Mouse (Mus musculus) kidney, embryonic 15.5 days (tissue): ENCODE measurements around the gene Zswim3. TPM values are rescaled to one million over a fixed set of nuclear protein-coding genes. Genes with fewer than 3 reads are reported as not detected.
A peak's percentile ranks its signal among the peaks of the same experiment; 100 is the strongest.

Experiments
- ATAC-seq: fragments of 200-750 bp; cut with Nextera tagmentation; replicated peaks from 2 replicates; pipeline ENCODE4 v1.8.0; 2017; ENCODE audit warnings: moderate TSS enrichment; ENCODE audit not compliant: low FRiP score
- H3K27ac ChIP-seq: fragments of 300-500 bp; sonication (generic); 2 replicates; pipeline ENCODE4 v1.5.1; 2015; ENCODE audit warnings: mild to moderate bottlenecking, inconsistent platforms
- H3K27me3 ChIP-seq: fragments of 300-500 bp; sonication (generic); 2 replicates; pipeline ENCODE4 v1.6.1; 2015; ENCODE audit warnings: inconsistent platforms
- H3K36me3 ChIP-seq: fragments of 300-500 bp; sonication (generic); 2 replicates; pipeline ENCODE4 v1.6.1; 2015; ENCODE audit warnings: inconsistent platforms
- H3K4me1 ChIP-seq: fragments of 300-500 bp; sonication (generic); 2 replicates; pipeline ENCODE4 v1.6.1; 2015; ENCODE audit warnings: inconsistent platforms
- H3K4me2 ChIP-seq: fragments of 300-500 bp; sonication (generic); 2 replicates; pipeline ENCODE4 v1.6.1; 2015; ENCODE audit warnings: moderate library complexity, mild to moderate bottlenecking, inconsistent platforms
- H3K4me3 ChIP-seq: fragments of 300-500 bp; sonication (generic); replicated peaks from 2 replicates; pipeline ENCODE4 v1.5.1; 2015; ENCODE audit warnings: mild to moderate bottlenecking, inconsistent platforms
- H3K9ac ChIP-seq: fragments of 300-500 bp; sonication (generic); 2 replicates; pipeline ENCODE4 v1.6.1; 2015; ENCODE audit warnings: mild to moderate bottlenecking, inconsistent platforms
- H3K9me3 ChIP-seq: fragments of 300-500 bp; sonication (generic); replicated peaks from 2 replicates; pipeline ENCODE4 v1.6.1; 2016; ENCODE audit warnings: inconsistent platforms
- WGBS: fragments of 180-500 bp; shearing (Covaris S2); methylation state at CpG from one replicate; pipeline ENCODE4 v1.1.7; 2015; ENCODE audit warnings: mixed read lengths; 5-methylcytosine and 5-hydroxymethylcytosine counted together
- polyA plus RNA-seq: library from polyadenylated mRNA; unstranded; fragments of >200 nt; fragmentation: Nextera tagmentation; extraction: Ambion mirVana; gene quantifications from 2 replicates; pipeline ENCODE4 v1.2.1, GENCODE M21; 2015

Zswim3 gene
- polyA plus RNA-seq, 1 experiment from 2014 or later, result 9.2 TPM

- WGBS, result 74% methylated on average over 8 of the region's 8 CpGs
- Histone ChIP-seq H3K4me1 (peaks cover 34% of the 10 kb centered on the region), H3K9ac (peak overlapping the region; percentile 80), H3K36me3 (peaks cover 49% of the 10 kb centered on the region), H3K4me3 (peak overlapping the region; percentile 84), H3K27me3 (no peaks in the 10 kb centered on the region), H3K4me2 (peak overlapping the region; percentile 80), H3K9me3 (no peaks in the 10 kb centered on the region), H3K27ac (no peak overlapping the region)
- no peak for ATAC-seq
Observed at GRCm38 (mm10) chr2:164771123-164771522, 33.8 kb upstream of the Zswim3 start.

GRCm38 (mm10) chr2:164773229-164773988 lies 31.5 kb upstream of the Zswim3 start:
- Histone ChIP-seq H3K9me3 (no peaks in the 10 kb centered on the region), H3K27ac (no peak overlapping the region), H3K4me2 (no peak overlapping the region), H3K27me3 (no peaks in the 10 kb centered on the region), H3K9ac (no peak overlapping the region), H3K36me3 (peaks cover 27% of the 10 kb centered on the region), H3K4me3 (no peak overlapping the region), H3K4me1 (peaks cover 31% of the 10 kb centered on the region)
- no peak for ATAC-seq
- 84% methylated on average over 14 of the region's 14 CpGs for whole genome bisulfite sequencing

- no peak for ATAC-seq
- no peaks in the 10 kb centered on the region for H3K27me3 ChIP-seq
- H3K4me2 ChIP-seq, result no peak overlapping the region
- H3K4me1 ChIP-seq, result peaks cover 31% of the 10 kb centered on the region
- H3K9ac ChIP-seq, result no peak overlapping the region
- no peak overlapping the region for H3K4me3 ChIP-seq
- no peaks in the 10 kb centered on the region for H3K9me3 ChIP-seq
- WGBS, result 85% methylated on average over 5 of the region's 5 CpGs
- no peak overlapping the region for H3K27ac ChIP-seq
- peaks cover 25% of the 10 kb centered on the region for H3K36me3 ChIP-seq
Observed at GRCm38 (mm10) chr2:164773989-164774364, 30.9 kb upstream of the Zswim3 start.

GRCm38 (mm10) chr2:164776130-164776529 lies 28.8 kb upstream of the Zswim3 start:
- Histone ChIP-seq H3K4me1 (peaks cover 18% of the 10 kb centered on the region), H3K27me3 (no peaks in the 10 kb centered on the region), H3K9me3 (no peaks in the 10 kb centered on the region), H3K4me3 (no peak overlapping the region), H3K4me2 (no peak overlapping the region), H3K27ac (no peak overlapping the region), H3K36me3 (peaks cover 23% of the 10 kb centered on the region), H3K9ac (no peak overlapping the region)
- no peak for ATAC-seq
- WGBS, result 82% methylated on average over 6 of the region's 6 CpGs

- Histone ChIP-seq H3K4me2 (no peak overlapping the region), H3K27me3 (no peaks in the 10 kb centered on the region), H3K9me3 (no peaks in the 10 kb centered on the region), H3K27ac (no peak overlapping the region), H3K9ac (no peak overlapping the region), H3K4me3 (no peak overlapping the region), H3K4me1 (peaks cover 11% of the 10 kb centered on the region), H3K36me3 (peaks cover 16% of the 10 kb centered on the region)
- no peak for ATAC-seq
- WGBS, result 59% methylated on average over 17 of the region's 17 CpGs
Observed at GRCm38 (mm10) chr2:164776801-164777200, 28.1 kb upstream of the Zswim3 start.

GRCm38 (mm10) chr2:164777246-164778014 lies 27.5 kb upstream of the Zswim3 start:
- no peaks in the 10 kb centered on the region for H3K27me3 ChIP-seq
- ATAC-seq, result no peak
- no peaks in the 10 kb centered on the region for H3K9me3 ChIP-seq
- peaks cover 10% of the 10 kb centered on the region for H3K36me3 ChIP-seq
- no peak overlapping the region for H3K27ac ChIP-seq
- H3K9ac ChIP-seq, result no peak overlapping the region
- H3K4me1 ChIP-seq, result peaks cover 5% of the 10 kb centered on the region; the same call in 1 of the 2 replicates
- H3K4me3 ChIP-seq, result no peak overlapping the region
- WGBS, result 83% methylated on average over 30 of the region's 30 CpGs
- no peak overlapping the region for H3K4me2 ChIP-seq

- no peak for ATAC-seq
- 93% methylated on average over 11 of the region's 11 CpGs for WGBS
- no peaks in the 10 kb centered on the region for H3K27me3 ChIP-seq
- H3K36me3 ChIP-seq, result peaks cover 5% of the 10 kb centered on the region
- no peak overlapping the region for H3K9ac ChIP-seq
- no peak overlapping the region for H3K4me2 ChIP-seq
- no peak overlapping the region for H3K4me3 ChIP-seq
- 0 out of 2 replicates have a peak, but pooled peaks cover 4% of the 10 kb centered on the region for H3K4me1 ChIP-seq
- H3K9me3 ChIP-seq, result no peaks in the 10 kb centered on the region
- no peak overlapping the region for H3K27ac ChIP-seq
Observed at GRCm38 (mm10) chr2:164778015-164778287, 26.9 kb upstream of the Zswim3 start.

GRCm38 (mm10) chr2:164778809-164779208 lies 26.1 kb upstream of the Zswim3 start:
- 77% methylated on average over 7 of the region's 7 CpGs for whole genome bisulfite sequencing
- H3K27me3 ChIP-seq, result no peaks in the 10 kb centered on the region
- H3K9ac ChIP-seq, result no peak overlapping the region
- no peaks in the 10 kb centered on the region for H3K9me3 ChIP-seq
- no peak overlapping the region for H3K4me3 ChIP-seq
- H3K4me1 ChIP-seq, result no peaks in the 10 kb centered on the region
- no peak overlapping the region for H3K27ac ChIP-seq
- no peaks in the 10 kb centered on the region for H3K36me3 ChIP-seq
- H3K4me2 ChIP-seq, result no peak overlapping the region
- ATAC-seq, result no peak

- Histone ChIP-seq H3K36me3 (no peaks in the 10 kb centered on the region), H3K27ac (no peak within 1 kb of the TSS), H3K27me3 (no peaks in the 10 kb centered on the region), H3K9me3 (no peaks in the 10 kb centered on the region), H3K4me2 (no peak within 1 kb of the TSS), H3K4me3 (no peak within 1 kb of the TSS), H3K9ac (no peak within 1 kb of the TSS), H3K4me1 (peaks cover under 1% of the 10 kb centered on the region)
- 68% methylated on average over 8 of the region's 8 CpGs for WGBS
- ATAC-seq, result no peak
Observed at GRCm38 (mm10) chr2:164779481-164780086, 25.3 kb upstream of the Zswim3 start, which contains the start of gene Tnnc2. Tnnc2 (minus strand) TSS chr2:164779967.

GRCm38 (mm10) chr2:164781876-164782275 lies 23.0 kb upstream of the Zswim3 start:
- no peaks in the 10 kb centered on the region for H3K27me3 ChIP-seq
- H3K4me3 ChIP-seq, result no peak overlapping the region
- 76% methylated on average over 4 of the region's 4 CpGs for WGBS
- no peaks in the 10 kb centered on the region for H3K36me3 ChIP-seq
- H3K9ac ChIP-seq, result no peak overlapping the region
- H3K4me1 ChIP-seq, result peaks cover 17% of the 10 kb centered on the region
- no peak overlapping the region for H3K27ac ChIP-seq
- H3K4me2 ChIP-seq, result no peak overlapping the region
- ATAC-seq, result no peak
- H3K9me3 ChIP-seq, result no peaks in the 10 kb centered on the region

GRCm38 (mm10) chr2:164783926-164784581 lies 20.8 kb upstream of the Zswim3 start:
- Histone ChIP-seq H3K9me3 (no peaks in the 10 kb centered on the region), H3K9ac (no peak overlapping the region), H3K4me3 (0 out of 2 replicates have a peak overlapping the region, but pooled peaks have one; percentile 77), H3K36me3 (peaks cover 9% of the 10 kb centered on the region; the same call in 1 of the 2 replicates), H3K27me3 (no peaks in the 10 kb centered on the region), H3K27ac (no peak overlapping the region), H3K4me1 (peaks cover 34% of the 10 kb centered on the region), H3K4me2 (no peak overlapping the region)
- 77% methylated on average over 7 of the region's 7 CpGs for WGBS
- ATAC-seq, result no peak
